Mouse (Mus musculus) forebrain, embryonic 10.5 days (tissue): ENCODE results near the gene Aox3. TPM values are rescaled to one million over a fixed set of nuclear protein-coding genes. Genes with fewer than 3 reads are reported as not detected.

ENCODE experiments used
- DNase-seq: peaks from one replicate; pipeline ENCODE4 v3.0.0-alpha.2; 2017; ENCODE audit warnings: low spot score; ENCODE audit errors: extremely low spot score
- H3K27ac ChIP-seq: fragments of 300-500 bp; sonication (generic); 2 replicates; pipeline ENCODE4 v1.5.1; 2016; ENCODE audit warnings: mild to moderate bottlenecking
- H3K27me3 ChIP-seq: fragments of 300-500 bp; sonication (generic); 2 replicates; pipeline ENCODE4 v1.6.1; 2016; ENCODE audit warnings: mild to moderate bottlenecking; ENCODE audit not compliant: poor library complexity, severe bottlenecking
- H3K36me3 ChIP-seq: fragments of 300-500 bp; sonication (generic); replicated peaks from 2 replicates; pipeline ENCODE4 v1.6.1; 2016; ENCODE audit warnings: mild to moderate bottlenecking, moderate library complexity
- H3K4me1 ChIP-seq: fragments of 300-500 bp; sonication (generic); 2 replicates; pipeline ENCODE4 v1.6.1; 2016
- H3K4me3 ChIP-seq: fragments of 300-500 bp; sonication (generic); 2 replicates; pipeline ENCODE4 v1.5.1; 2016; ENCODE audit warnings: mild to moderate bottlenecking, moderate library complexity
- H3K9me3 ChIP-seq: fragments of 300-500 bp; sonication (generic); 2 replicates; pipeline ENCODE4 v1.6.1; 2016; ENCODE audit warnings: mild to moderate bottlenecking, moderate library complexity
- WGBS: fragments of 180-500 bp; shearing (Covaris S2); methylation state at CpG from one replicate; pipeline ENCODE4 v1.1.7; 2016; 5-methylcytosine and 5-hydroxymethylcytosine counted together
- polyA plus RNA-seq: library from polyadenylated mRNA; unstranded; fragments of >200 nt; fragmentation: Nextera tagmentation; extraction: Ambion mirVana; gene quantifications from 2 replicates; pipeline ENCODE4 v1.2.1, GENCODE M21; 2016

The Aox3 gene
- polyA plus RNA-seq, 1 experiment from 2014 or later = not detected

DNA sequence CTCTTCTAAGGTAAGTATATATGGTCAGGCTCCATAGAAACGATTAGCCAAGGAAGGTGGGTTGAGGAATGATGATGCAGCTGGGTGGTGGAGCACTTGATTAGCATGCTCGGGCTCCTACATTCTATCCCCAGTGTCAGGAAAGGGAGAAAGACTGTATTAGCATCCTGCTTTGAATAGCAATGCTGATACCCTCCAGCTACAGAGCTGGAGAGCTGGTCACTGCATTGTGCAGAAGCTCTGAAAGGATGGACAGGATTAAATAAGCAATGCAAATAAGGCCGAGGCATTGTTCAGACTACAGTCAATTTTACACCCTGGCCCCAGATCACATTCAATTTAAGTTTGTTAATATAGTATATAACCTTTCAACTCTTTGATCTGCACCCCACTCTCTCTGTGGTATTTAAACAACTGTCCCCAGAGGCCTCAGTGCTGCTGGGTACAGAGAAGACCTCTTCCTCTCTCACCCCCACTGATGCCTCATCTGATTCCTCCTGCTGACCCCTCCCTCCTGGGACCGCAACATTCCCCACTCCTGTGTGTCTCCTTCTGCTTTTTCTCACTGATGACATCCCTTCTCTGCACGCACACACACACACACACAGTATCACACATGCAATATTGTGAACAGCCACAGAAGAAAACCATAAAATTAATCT, 75.7 kb downstream of the Aox3 start:
- H3K9me3 ChIP-seq = no peaks in the 10 kb centered on the region
- no peaks in the 10 kb centered on the region for H3K27me3 ChIP-seq
- no peak overlapping the region for H3K27ac ChIP-seq
- H3K4me1 ChIP-seq = peaks cover 6% of the 10 kb centered on the region; the same call in 1 of the 2 replicates
- WGBS = 64% methylated on average over 5 of the region's 5 CpGs
- no peak overlapping the region for H3K4me3 ChIP-seq
- H3K36me3 ChIP-seq = no peaks in the 10 kb centered on the region
- no peak for DNase-seq

GRCm38 (mm10) chr1:58194317-58194716, 81.4 kb downstream of the Aox3 start:
- Histone ChIP-seq H3K9me3 (no peaks in the 10 kb centered on the region), H3K36me3 (no peaks in the 10 kb centered on the region), H3K27me3 (no peaks in the 10 kb centered on the region), H3K4me3 (no peak overlapping the region), H3K27ac (no peak overlapping the region), H3K4me1 (0 out of 2 replicates have a peak, but pooled peaks cover 5% of the 10 kb centered on the region)
- 85% methylated on average over 12 of the region's 12 CpGs for WGBS
- DNase-seq = no peak

DNA sequence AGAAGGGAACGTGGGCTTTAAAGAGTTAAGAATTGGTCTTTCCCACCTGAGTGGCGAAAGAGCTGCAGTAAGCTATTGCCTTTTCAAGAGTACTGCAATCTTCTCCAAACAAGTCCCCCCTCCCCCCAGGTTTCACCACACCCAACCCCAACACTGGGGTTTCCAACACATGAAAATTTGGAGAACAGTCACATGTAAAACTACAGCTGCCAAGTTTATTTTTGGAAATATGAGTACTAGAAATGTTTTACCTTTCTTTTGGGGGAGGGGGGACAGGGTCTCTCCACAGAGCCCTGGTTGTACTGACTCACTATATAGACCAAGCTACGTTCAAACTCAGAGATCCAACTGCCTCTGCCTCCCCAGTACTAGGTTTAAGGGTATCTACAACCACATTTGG, 82.1 kb downstream of the Aox3 start:
- no peaks in the 10 kb centered on the region for H3K27me3 ChIP-seq
- 81% methylated on average over 3 of the region's 3 CpGs for WGBS
- no peak overlapping the region for H3K27ac ChIP-seq
- 0 out of 2 replicates have a peak, but pooled peaks cover 5% of the 10 kb centered on the region for H3K4me1 ChIP-seq
- DNase-seq = no peak
- H3K36me3 ChIP-seq = no peaks in the 10 kb centered on the region
- H3K4me3 ChIP-seq = no peak overlapping the region
- no peaks in the 10 kb centered on the region for H3K9me3 ChIP-seq

- no peaks in the 10 kb centered on the region for H3K9me3 ChIP-seq
- H3K27me3 ChIP-seq = no peaks in the 10 kb centered on the region
- no peak overlapping the region for H3K27ac ChIP-seq
- no peaks in the 10 kb centered on the region for H3K36me3 ChIP-seq
- H3K4me1 ChIP-seq = 0 out of 2 replicates have a peak, but pooled peaks cover 5% of the 10 kb centered on the region
- no peak for DNase-seq
- WGBS = 13% methylated on average over 10 of the region's 10 CpGs
- H3K4me3 ChIP-seq = no peak overlapping the region
These were observed 82.6 kb downstream of the Aox3 start for GRCm38 (mm10) chr1:58195541-58195940.

GRCm38 (mm10) chr1:58197023-58197422, 84.1 kb downstream of the Aox3 start:
- H3K4me3 ChIP-seq = no peak overlapping the region
- 79% methylated on average over 9 of the region's 9 CpGs for WGBS
- DNase-seq = no peak
- no peaks in the 10 kb centered on the region for H3K27me3 ChIP-seq
- H3K4me1 ChIP-seq = 0 out of 2 replicates have a peak, but pooled peaks cover 5% of the 10 kb centered on the region
- no peaks in the 10 kb centered on the region for H3K36me3 ChIP-seq
- no peaks in the 10 kb centered on the region for H3K9me3 ChIP-seq
- H3K27ac ChIP-seq = no peak overlapping the region

- Histone ChIP-seq H3K27ac (no peak overlapping the region), H3K4me3 (no peak overlapping the region), H3K36me3 (no peaks in the 10 kb centered on the region), H3K9me3 (no peaks in the 10 kb centered on the region), H3K27me3 (no peaks in the 10 kb centered on the region), H3K4me1 (0 out of 2 replicates have a peak, but pooled peaks cover 5% of the 10 kb centered on the region)
- 81% methylated on average over 4 of the region's 4 CpGs for WGBS
- no peak for DNase-seq
These were observed 85.5 kb downstream of the Aox3 start for GRCm38 (mm10) chr1:58198386-58198785.

GRCm38 (mm10) chr1:58210203-58210602, 97.3 kb downstream of the Aox3 start, which contains the start of gene Aox4:
TSS of gene Aox4 (plus strand) at chr1:58210397.
- no peaks in the 10 kb centered on the region for H3K36me3 ChIP-seq
- no peaks in the 10 kb centered on the region for H3K9me3 ChIP-seq
- WGBS = 91% methylated on average over 17 of the region's 17 CpGs
- no peaks in the 10 kb centered on the region for H3K27me3 ChIP-seq
- H3K4me1 ChIP-seq = no peaks in the 10 kb centered on the region
- DNase-seq = no peak
- H3K27ac ChIP-seq = no peak within 1 kb of the TSS
- H3K4me3 ChIP-seq = no peak within 1 kb of the TSS

DNA sequence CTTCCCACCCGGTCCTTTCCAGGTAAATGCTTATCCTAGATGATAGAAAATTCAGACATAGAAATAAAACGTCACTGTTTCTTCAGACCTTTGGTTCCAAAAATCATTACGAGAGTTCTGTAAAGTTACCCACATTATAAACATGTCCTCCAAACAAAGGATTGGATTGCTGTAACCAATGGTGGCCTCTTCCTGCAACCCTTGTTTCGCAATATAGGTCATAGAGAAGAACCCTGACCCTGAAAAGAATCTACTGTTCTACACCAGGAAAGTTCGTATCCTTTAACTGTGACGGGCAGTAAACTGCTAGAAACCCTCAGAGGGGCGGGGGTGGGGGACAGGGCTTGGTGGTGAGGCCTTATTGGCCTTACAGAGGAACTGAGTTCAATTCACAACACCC, 99.9 kb downstream of the Aox3 start:
- H3K27me3 ChIP-seq = no peaks in the 10 kb centered on the region
- H3K9me3 ChIP-seq = no peaks in the 10 kb centered on the region
- no peak overlapping the region for H3K4me3 ChIP-seq
- H3K36me3 ChIP-seq = no peaks in the 10 kb centered on the region
- 88% methylated on average over 7 of the region's 7 CpGs for WGBS
- no peaks in the 10 kb centered on the region for H3K4me1 ChIP-seq
- DNase-seq = no peak
- no peak overlapping the region for H3K27ac ChIP-seq

- 84% methylated on average over 5 of the region's 5 CpGs for WGBS
- Histone ChIP-seq H3K27ac (no peak overlapping the region), H3K4me1 (no peaks in the 10 kb centered on the region), H3K36me3 (no peaks in the 10 kb centered on the region), H3K9me3 (no peaks in the 10 kb centered on the region), H3K4me3 (no peak overlapping the region), H3K27me3 (no peaks in the 10 kb centered on the region)
- no peak for DNase-seq
These were observed 100.9 kb downstream of the Aox3 start for GRCm38 (mm10) chr1:58213838-58214237.

DNA sequence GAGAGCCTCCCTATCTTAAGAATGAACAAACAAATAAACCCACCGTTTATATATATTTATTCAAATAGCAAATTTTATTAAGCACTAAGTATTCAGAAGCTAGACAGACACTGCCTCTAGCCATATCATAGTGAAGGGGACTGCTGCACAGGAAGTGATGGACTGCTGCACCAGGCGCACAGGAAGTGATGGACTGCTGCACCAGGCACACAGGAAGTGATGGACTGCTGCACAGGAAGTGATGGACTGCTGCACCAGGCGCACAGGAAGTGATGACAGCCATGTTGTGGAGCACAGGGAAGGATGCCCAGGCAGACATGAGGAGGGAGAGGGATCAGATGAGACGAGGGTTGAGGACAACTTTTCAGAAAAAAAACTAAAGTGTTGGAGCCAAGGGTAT, 102.4 kb downstream of the Aox3 start:
- Histone ChIP-seq H3K9me3 (no peaks in the 10 kb centered on the region), H3K27me3 (no peaks in the 10 kb centered on the region), H3K36me3 (no peaks in the 10 kb centered on the region), H3K4me1 (no peaks in the 10 kb centered on the region), H3K4me3 (no peak overlapping the region), H3K27ac (no peak overlapping the region)
- 89% methylated on average over 4 of the region's 4 CpGs for WGBS
- no peak for DNase-seq

DNA sequence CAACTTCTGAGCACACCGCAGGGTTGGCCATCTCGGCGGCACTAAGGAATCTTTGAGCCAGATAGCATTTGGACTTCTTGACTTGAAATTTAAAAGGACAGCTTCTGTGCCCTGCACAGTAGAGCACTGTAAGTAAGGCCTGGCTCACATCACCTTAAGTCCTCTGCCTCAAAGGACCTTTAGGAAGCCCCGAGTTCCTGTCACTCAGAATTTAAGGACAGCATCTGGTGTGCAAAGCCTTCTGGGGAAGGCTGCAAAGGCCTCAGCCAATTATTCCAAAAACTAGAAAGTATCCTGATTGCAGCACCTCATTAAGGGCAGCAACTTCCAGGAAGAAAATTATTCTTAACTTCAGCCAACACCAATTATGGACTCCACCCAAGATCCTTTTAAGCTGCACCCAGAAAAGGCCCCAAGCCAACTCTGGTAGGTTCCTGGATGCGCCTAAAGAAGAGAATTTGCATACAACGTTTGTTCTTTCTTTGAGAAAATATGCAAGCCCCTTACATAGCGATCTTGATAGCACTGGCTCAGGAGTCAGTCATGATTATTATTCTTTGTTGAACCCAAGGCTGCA, 103.1 kb downstream of the Aox3 start:
- 91% methylated on average over 7 of the region's 7 CpGs for WGBS
- H3K9me3 ChIP-seq = no peaks in the 10 kb centered on the region
- no peaks in the 10 kb centered on the region for H3K4me1 ChIP-seq
- no peak overlapping the region for H3K27ac ChIP-seq
- H3K36me3 ChIP-seq = no peaks in the 10 kb centered on the region
- no peak overlapping the region for H3K4me3 ChIP-seq
- H3K27me3 ChIP-seq = no peaks in the 10 kb centered on the region
- no peak for DNase-seq

DNA sequence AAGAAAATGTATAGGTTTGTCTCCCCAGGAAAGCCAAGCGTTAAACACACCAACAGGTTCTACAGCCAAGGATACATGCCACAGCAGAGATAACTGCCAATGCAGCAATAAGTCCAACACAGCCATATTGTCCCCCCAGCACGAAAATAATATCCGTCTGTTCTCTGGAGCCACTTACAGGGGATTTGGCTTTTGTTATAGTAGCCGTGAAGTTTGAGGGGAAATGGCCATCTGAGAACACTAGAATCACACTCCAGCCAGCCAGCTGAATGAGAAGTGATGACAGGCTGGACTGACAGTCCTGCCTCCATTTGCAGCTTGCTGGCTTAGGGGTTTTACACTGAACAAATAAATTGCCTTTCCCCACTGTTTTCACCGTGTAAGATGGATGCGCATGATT, 108.1 kb downstream of the Aox3 start:
- no peaks in the 10 kb centered on the region for H3K9me3 ChIP-seq
- H3K27ac ChIP-seq = no peak overlapping the region
- no peak for DNase-seq
- H3K4me3 ChIP-seq = no peak overlapping the region
- H3K27me3 ChIP-seq = no peaks in the 10 kb centered on the region
- WGBS = 83% methylated on average over 6 of the region's 6 CpGs
- no peaks in the 10 kb centered on the region for H3K36me3 ChIP-seq
- no peaks in the 10 kb centered on the region for H3K4me1 ChIP-seq

- no peak for DNase-seq
- H3K4me1 ChIP-seq = no peaks in the 10 kb centered on the region
- no peak overlapping the region for H3K4me3 ChIP-seq
- H3K36me3 ChIP-seq = no peaks in the 10 kb centered on the region
- WGBS = 87% methylated on average over 5 of the region's 5 CpGs
- no peaks in the 10 kb centered on the region for H3K27me3 ChIP-seq
- H3K27ac ChIP-seq = no peak overlapping the region
- H3K9me3 ChIP-seq = no peaks in the 10 kb centered on the region
These were observed 108.9 kb downstream of the Aox3 start for GRCm38 (mm10) chr1:58221879-58222278.
